Mouse (Mus musculus): ENCODE measurements at regions not wholly inside any gene's neighbourhood (a gene's known extent, or its start where the extent isn't known, plus 50 kb on each side); places are given as distances from the start of the nearest gene placed in this dataset.
A peak's percentile ranks its signal among the peaks of the same experiment; 100 is the strongest.

DNA sequence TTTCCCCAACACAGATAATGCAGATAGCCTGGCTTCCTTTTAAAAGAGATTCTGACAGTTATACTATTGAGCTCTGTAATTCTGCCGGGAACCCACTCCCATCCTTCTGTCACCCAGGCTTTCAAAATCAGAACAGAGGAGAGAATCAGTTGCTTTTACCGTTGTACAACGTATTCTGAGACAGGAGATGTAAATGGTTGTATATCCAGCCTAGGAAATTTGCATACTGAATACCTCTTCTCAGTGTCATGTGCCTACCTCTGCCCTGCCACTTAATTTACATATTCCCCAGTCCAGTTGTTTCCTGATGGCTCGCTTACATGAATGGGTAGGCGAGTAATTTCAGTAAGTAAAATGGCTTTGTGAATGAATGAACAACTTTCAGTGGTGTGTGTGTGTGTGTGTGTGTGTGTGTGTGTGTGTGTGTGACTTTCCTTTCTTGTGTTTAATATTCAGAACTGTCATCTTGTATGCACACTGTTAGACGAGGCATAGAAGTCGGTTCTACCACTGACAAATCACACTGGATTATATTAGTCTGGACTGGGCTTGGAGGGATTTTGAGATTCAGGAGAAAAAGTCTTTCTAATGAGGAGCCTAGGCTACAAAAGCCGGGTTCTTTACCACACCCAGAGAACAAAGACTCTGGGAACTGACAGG lies 282.2 kb upstream of the Cdh6 start:
- no peak for DNase-seq (ENCODE audit: low spot score in 2 of 2)

DNA sequence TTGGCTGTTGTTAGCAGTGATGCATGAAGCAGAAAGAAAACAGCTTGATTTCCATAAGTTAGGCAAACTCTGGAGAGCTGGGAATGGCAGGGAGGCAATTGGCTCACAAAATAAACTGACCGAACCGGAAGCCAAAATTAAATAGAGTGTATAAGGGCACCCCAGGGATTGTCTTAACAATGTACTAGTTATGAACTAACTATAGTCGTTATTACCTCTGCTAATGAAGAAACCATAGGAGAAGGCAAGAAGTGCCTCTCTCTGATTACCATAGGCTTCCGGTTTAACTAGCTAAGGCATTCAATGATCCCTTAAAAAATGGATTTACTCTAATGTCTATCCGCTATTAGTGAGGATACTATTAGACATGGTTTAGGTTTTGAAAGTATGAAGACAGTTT lies 276.9 kb upstream of the Cdh6 start:
- DNase-seq (ENCODE audit: low spot score in 2 of 2), result no peak

DNA sequence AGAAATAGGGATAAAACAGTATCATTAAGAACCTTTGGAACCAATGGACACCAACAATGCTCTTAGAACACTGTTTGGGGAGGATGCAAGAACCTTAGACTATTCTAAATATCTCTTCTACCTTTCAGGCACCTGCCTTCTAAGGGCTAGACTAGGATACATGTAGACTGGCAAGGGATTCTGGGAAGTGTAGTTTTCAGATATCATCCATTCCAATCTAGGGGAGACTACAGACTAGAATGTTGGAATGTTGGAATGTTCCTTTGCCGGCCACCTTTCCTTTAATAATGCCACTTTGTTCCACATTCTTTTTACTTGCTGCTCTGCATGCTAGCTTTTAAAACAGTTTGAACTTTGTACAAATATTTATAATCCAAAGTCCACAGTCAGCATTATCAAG lies 261.1 kb upstream of the Cdh6 start:
- DNase-seq (ENCODE audit: low spot score in 2 of 2), result no peak

DNA sequence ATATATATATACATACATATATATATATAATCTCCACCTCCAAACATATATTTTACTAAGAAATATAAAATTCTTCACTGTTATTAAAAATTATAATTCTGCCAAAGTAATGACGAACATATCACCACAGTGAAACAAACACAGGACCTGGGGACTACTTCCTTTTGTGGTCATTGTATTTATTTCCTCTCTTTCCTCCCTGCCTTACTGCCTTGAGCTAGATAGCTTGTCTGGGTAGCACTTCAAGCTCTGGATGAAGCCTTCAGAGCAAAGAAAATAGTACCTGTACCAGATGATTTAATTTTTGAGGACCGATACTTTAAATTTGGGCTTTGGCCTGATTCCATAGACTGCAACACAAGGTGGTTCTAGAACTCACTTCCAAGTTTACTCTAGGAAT lies 259.5 kb upstream of the Cdh6 start:
- DNase-seq (ENCODE audit: low spot score in 2 of 2), result no peak

DNA sequence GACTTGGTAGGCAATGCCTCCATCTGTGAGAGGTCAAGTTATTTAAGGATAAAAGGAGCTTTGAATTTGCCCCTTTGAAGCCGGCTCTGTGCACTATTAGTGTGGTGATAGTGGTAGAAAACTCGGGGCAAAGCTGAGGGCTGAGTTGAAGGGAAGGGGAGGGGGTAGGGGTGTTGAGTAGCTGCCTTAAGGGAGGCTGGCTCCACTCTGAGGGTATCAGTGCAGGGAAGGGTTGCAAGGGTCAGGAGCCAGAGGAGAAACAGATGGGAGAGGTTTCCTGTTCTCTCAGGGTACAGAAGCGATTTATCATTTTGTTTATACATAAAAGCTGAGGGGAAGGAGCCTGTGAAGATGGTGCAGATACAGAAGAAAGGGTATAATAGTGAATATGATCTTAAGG lies 246.1 kb upstream of the Cdh6 start:
- no peak for DNase-seq (ENCODE audit: low spot score in 2 of 2)

GRCm38 (mm10) chr15:13410065-13410688 lies 236.7 kb upstream of the Cdh6 start:
- DNase-seq (ENCODE audit: low spot score in 2 of 2), result no peak

GRCm38 (mm10) chr15:13393155-13393554 lies 219.7 kb upstream of the Cdh6 start:
- no peak for DNase-seq (ENCODE audit: low spot score in 2 of 2)

DNA sequence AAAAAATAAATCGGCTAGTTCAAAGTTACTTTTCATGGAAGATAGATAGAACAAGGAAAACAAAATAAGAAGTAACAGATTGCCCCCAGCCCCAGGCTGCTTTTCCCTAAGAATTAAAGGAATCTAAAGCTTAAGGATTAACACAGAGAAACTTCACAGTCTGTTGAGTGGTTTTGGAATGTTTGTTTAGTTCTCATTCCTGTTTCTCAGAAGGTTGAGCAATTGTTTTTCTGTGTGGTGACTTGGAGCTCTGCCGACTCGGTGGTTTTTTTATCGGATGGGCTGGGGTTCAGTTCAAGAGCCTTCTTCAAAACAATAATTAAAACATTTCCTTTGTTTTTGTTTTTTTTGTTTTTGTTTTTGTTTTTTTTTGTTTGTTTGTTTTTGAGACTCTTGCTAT lies 217.9 kb upstream of the Cdh6 start:
- DNase-seq (ENCODE audit: low spot score in 2 of 2), result no peak

DNA sequence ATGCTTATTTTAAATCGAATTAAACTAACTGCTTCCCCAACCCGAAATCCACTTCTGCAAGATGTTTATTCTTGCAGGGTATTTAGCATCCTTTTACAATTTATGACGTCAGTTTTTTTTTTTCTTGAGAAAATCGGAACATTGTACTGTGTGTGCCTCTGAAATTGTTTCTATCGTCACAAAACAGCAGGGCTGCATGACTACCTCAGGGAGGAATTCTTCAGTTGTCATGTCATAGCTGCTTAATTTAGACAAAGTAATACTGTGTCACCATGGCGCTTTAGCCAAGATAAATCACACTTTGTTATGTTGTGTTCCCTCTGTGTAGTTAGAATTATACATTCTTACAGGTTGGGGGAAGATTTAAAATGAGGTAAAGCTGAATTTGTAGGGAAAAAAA lies 211.3 kb upstream of the Cdh6 start:
- DNase-seq (ENCODE audit: low spot score in 2 of 2), result no peak

DNA sequence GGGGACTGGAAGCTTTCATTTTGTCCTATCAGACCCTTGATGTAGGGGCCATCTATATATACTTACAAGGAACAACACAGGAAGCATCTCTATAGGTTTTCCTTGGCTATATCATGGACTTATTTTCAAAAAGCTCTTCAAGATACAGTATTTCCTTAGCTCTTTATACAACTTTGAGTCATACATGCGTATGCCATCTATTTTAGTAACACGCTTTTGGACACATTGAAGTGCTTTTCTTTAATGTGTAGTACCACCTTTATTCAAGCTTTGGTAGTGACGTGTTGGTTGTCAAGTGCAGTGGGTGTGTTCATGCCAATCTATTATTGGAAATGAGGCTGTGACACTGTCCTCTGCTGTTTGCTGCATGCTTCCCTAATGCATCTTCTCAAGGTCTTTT lies 202.1 kb upstream of the Cdh6 start:
- DNase-seq (ENCODE audit: low spot score in 2 of 2), result no peak

DNA sequence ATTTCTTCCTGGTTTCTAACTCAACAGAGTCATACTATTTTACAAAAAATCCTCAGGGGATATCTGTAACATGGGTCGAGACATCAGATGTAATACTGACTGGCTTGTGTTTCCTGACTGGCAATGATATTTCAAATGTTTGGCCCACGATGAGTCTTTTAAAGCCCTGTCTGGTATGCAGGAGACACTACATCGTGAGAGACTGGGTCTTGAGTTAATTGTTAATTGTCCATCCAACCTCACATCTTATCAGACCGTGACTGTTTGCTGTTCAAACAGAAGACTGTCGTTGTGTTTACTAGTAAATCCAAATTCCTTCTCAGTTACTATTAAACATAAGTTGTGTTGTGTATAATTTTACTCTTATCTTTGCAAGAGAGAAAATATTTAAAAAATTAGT lies 195.3 kb upstream of the Cdh6 start:
- no peak for DNase-seq (ENCODE audit: low spot score in 2 of 2)

DNA sequence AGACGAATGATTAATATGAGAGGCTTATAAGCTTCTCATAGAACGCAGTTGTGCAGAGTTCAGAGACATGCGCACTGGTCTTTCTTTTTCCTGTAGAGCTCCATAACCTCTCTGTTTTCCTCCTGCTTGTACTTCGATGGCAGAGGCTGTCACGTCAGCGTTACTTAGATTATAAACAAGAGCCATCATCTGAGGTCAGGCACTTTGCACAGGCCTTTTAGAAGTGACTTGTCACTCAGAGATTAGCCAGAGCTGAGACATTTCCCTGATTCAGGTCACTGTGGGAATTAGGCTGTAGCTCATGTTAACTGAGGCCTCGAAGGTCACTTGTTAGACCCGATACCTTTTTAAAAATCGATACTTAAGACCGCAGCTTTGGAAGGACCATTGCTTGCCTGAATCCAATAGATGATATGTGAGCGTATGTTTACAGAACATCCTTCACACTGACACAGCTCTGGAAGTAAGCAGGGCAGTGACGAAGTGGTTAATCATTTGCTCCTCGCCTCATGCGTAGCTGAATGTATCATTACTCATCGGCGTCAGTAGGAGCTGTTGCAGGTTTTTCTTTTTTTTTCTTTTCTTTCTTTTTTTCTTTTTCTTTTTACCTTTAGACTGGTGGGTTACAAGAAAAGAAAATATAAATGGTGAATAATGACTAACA lies 193.9 kb upstream of the Cdh6 start:
- no peak for DNase-seq (ENCODE audit: low spot score in 2 of 2)

DNA sequence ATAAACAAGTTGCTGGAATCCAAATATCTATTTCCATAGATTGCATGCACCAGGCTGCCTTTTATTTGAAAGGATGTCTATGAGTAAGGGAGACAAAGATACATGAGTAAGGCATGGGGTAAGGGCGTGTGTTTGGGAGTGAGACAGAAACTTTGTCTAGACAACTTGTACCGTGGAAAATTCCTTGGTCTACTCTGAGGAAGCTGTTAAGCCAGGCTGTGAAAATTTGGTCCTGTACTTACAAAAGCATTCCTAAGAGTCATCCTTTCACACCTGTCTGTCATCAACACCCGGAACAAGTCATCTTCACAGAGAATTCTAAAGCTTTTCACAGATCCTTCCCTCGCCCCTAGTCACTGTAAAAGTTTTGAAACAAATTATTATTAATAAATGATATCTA lies 193.1 kb upstream of the Cdh6 start:
- no peak for DNase-seq (ENCODE audit: low spot score in 2 of 2)

- DNase-seq (ENCODE audit: low spot score in 2 of 2), result no peak
Observed at GRCm38 (mm10) chr15:13360741-13361140, 187.3 kb upstream of the Cdh6 start.

GRCm38 (mm10) chr15:13359026-13359425 lies 185.6 kb upstream of the Cdh6 start:
- DNase-seq (ENCODE audit: low spot score in 2 of 2), result no peak

- no peak for DNase-seq (ENCODE audit: low spot score in 2 of 2)
Observed at GRCm38 (mm10) chr15:13350321-13350720, 176.8 kb upstream of the Cdh6 start.

GRCm38 (mm10) chr15:13336392-13336791 lies 162.9 kb upstream of the Cdh6 start:
- no peak for DNase-seq (ENCODE audit: low spot score in 2 of 2)

- no peak for DNase-seq (ENCODE audit: low spot score in 2 of 2)
Observed at GRCm38 (mm10) chr15:13324439-13324838, 151.0 kb upstream of the Cdh6 start.

GRCm38 (mm10) chr15:13320599-13321348 lies 147.3 kb upstream of the Cdh6 start:
- no peak for DNase-seq (ENCODE audit: low spot score in 2 of 2)

DNA sequence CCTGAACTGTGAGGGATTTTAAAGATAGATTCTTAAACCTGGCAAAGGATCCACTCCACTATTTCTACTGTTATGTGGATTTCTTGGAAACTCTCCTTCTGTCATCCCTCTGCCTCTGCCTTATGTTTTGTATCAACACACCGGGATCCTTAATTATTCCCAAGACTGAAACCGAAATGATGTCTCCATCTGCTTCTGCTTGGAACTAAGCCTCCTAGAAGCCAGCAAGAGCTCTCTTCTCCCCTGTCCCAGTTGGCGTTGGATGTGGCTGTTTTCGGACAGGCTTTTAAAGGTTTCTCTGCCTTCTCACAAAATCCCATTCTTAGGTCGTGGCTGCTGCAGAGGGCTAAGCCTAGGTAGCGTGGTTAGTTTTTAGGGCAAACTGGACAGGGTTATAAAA lies 131.1 kb upstream of the Cdh6 start:
- peak in 1 of 2 experiments; percentile 43 for DNase-seq (ENCODE audit: low spot score in 2 of 2)

- peak; percentile 54 to 57 for DNase-seq (ENCODE audit: low spot score in 2 of 2)
Observed at GRCm38 (mm10) chr15:13303456-13303855, 130.0 kb upstream of the Cdh6 start.

DNA sequence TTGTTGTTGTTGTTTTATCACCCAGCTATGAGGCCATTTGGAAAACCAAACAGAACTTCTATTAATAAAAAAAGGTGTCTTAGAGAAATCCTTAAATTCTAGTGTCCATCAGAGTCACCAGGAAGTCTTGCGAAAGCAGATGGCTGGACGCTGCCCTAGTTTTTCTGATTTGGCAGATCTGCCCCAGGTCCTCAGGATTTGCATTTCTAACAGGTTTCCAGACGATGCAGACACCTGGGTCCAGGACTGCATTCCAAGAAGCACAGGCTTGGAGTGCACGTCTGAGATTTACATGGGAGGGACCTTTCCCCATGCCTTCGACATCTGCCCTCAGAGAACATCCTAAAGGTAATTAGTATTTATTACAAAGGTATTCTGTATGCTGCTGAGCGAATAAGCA lies 129.2 kb upstream of the Cdh6 start:
- DNase-seq (ENCODE audit: low spot score in 2 of 2), result no peak

DNA sequence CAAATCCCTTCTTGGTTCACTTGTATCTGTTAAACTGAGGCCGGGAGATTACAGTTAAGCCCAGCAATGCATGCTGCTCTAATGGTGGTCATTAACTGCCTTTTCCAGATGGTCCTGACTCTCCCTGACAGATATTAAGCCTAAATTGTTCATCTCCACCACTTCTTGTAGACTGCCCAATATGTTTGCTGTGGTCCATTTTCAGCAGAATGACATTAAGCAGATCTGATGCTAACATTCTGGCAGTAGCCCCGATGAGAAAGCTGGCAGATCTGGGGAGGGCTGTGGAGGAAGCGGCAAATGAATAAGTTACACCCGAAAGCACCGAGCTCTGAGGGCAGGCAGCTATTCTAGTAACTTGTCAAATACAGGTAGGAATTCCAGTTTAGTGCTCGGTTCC lies 123.5 kb upstream of the Cdh6 start:
- no peak for DNase-seq (ENCODE audit: low spot score in 2 of 2)
